Comparison of ENCODE assay signal across 48 mouse cellular contexts in genomic region chr2:153860315-153860714, GRCm38 (mm10). TPM values are rescaled to one million over a fixed set of nuclear protein-coding genes. Genes with fewer than 3 reads are reported as not detected.
"Had no signal": no experiment of that assay in that cellular context is flagged by ENCODE, and none has a peak within 500 bp of the region (broad histone marks: within the 10 kb centered on the region; RNA-seq: fewer than 3 reads in every experiment).

No protein-coding gene starts in this region.

- H3K9ac ChIP-seq: heart, embryonic 13.5 days; hindbrain, embryonic 12.5 days; hindbrain, embryonic 13.5 days; hindbrain, embryonic 14.5 days; hindbrain, embryonic 15.5 days; intestine, embryonic 15.5 days; kidney, embryonic 15.5 days had no signal

- H3K27me3 ChIP-seq: hindbrain, embryonic 12.5 days; hindbrain, embryonic 13.5 days; hindbrain, embryonic 15.5 days; intestine, embryonic 15.5 days; kidney, embryonic 15.5 days had no signal

- H3K4me2 ChIP-seq: heart, embryonic 11.5 days; heart, embryonic 13.5 days; hindbrain, embryonic 12.5 days; hindbrain, embryonic 13.5 days; hindbrain, embryonic 14.5 days; hindbrain, embryonic 15.5 days; intestine, embryonic 15.5 days; kidney, embryonic 15.5 days had no signal

- DNase-seq: heart, postnatal 10 days; heart, postnatal 36 days; kidney, adult 11 months; kidney, adult 18-20 months; kidney, adult 2 months; kidney, adult 8-10 months; kidney, adult 9 months; kidney, postnatal 10 days; kidney, postnatal 14 days; kidney, postnatal 36 days; kidney, postnatal 4 days; layer of hippocampus, adult 9-11 months; layer of hippocampus, postnatal 36 days had no signal

- H3K4me3 ChIP-seq: heart, embryonic 13.5 days; hindbrain, embryonic 10.5 days; hindbrain, embryonic 12.5 days; hindbrain, embryonic 13.5 days; hindbrain, embryonic 15.5 days; intestine, embryonic 15.5 days; kidney, embryonic 15.5 days; layer of hippocampus, adult 2 months; left cerebral cortex, adult 2 months had no signal

- H3K27ac ChIP-seq: heart, embryonic 13.5 days; hindbrain, embryonic 10.5 days; hindbrain, embryonic 12.5 days; hindbrain, embryonic 13.5 days; hindbrain, embryonic 14.5 days; hindbrain, embryonic 15.5 days; hindbrain, postnatal 0 days; intestine, embryonic 15.5 days; kidney, embryonic 15.5 days; kidney, postnatal 0 days; layer of hippocampus, adult 2 months; left cerebral cortex, adult 2 months had no signal

- H3K9me3 ChIP-seq: heart, embryonic 13.5 days; hindbrain, embryonic 12.5 days; hindbrain, embryonic 13.5 days; hindbrain, embryonic 15.5 days; intestine, embryonic 15.5 days; kidney, embryonic 15.5 days had no signal

- H3K36me3 ChIP-seq: heart, embryonic 13.5 days; hindbrain, embryonic 10.5 days; hindbrain, embryonic 12.5 days; hindbrain, embryonic 13.5 days; hindbrain, embryonic 15.5 days; intestine, embryonic 15.5 days; kidney, embryonic 15.5 days had no signal

- ATAC-seq: hindbrain, embryonic 16.5 days; hindbrain, postnatal 0 days; inflammation-experienced regulatory T-cells, adult 6 months; intestine, embryonic 15.5 days; intestine, embryonic 16.5 days; intestine, postnatal 0 days had no signal

- H3K4me1 ChIP-seq: hindbrain, embryonic 10.5 days; hindbrain, embryonic 12.5 days; hindbrain, embryonic 13.5 days; hindbrain, embryonic 15.5 days; intestine, embryonic 15.5 days; kidney, embryonic 15.5 days had no signal

RNA-seq across cellular contexts. Expression of gene Sun5, which starts 10.6 kb away (rescaled TPM):
- total RNA-seq: heart, adult 8-10 months; heart, postnatal 10 days; heart, postnatal 25 days; heart, postnatal 36 days; hematopoietic stem cell, adult 5-6 weeks; hindbrain, postnatal 0 days; layer of hippocampus, adult 18-20 months; layer of hippocampus, adult 2 months; layer of hippocampus, adult 8-10 months; layer of hippocampus, postnatal 10 days; layer of hippocampus, postnatal 14 days; layer of hippocampus, postnatal 25 days; layer of hippocampus, postnatal 36 days; left cerebral cortex, adult 18-20 months; left cerebral cortex, adult 2 months; left cerebral cortex, adult 8-10 months had no signal
- polyA plus RNA-seq: heart, embryonic 11.5 days; heart, embryonic 13.5 days; heart, embryonic 14.5 days; heart, embryonic 16.5 days; heart, postnatal 0 days; hindbrain, embryonic 10.5 days; hindbrain, embryonic 11.5 days; hindbrain, embryonic 12.5 days; hindbrain, embryonic 13.5 days; hindbrain, embryonic 14.5 days; hindbrain, embryonic 15.5 days; hindbrain, embryonic 16.5 days; hindbrain, postnatal 0 days; inflammation-experienced regulatory T-cells, adult 6 months; intestine, embryonic 14.5 days; intestine, embryonic 15.5 days; intestine, embryonic 16.5 days; intestine, postnatal 0 days; kidney, adult 2 months; kidney, embryonic 14.5 days; kidney, embryonic 15.5 days; kidney, embryonic 16.5 days; kidney, postnatal 0 days; large intestine, adult 2 months had no signal

RNA-seq across cellular contexts. Expression of gene Bpifb2, which starts 14.5 kb away (rescaled TPM):
- total RNA-seq: heart, adult 8-10 months; heart, postnatal 10 days; heart, postnatal 25 days; heart, postnatal 36 days; hematopoietic stem cell, adult 5-6 weeks; layer of hippocampus, adult 18-20 months; layer of hippocampus, adult 2 months; layer of hippocampus, adult 8-10 months; layer of hippocampus, postnatal 10 days; layer of hippocampus, postnatal 14 days; layer of hippocampus, postnatal 25 days; layer of hippocampus, postnatal 36 days; left cerebral cortex, adult 18-20 months; left cerebral cortex, adult 2 months; left cerebral cortex, adult 8-10 months had no signal
- polyA plus RNA-seq: heart, embryonic 11.5 days; heart, embryonic 14.5 days; heart, embryonic 16.5 days; heart, postnatal 0 days; hindbrain, embryonic 10.5 days; hindbrain, embryonic 11.5 days; hindbrain, embryonic 12.5 days; hindbrain, embryonic 13.5 days; hindbrain, embryonic 14.5 days; inflammation-experienced regulatory T-cells, adult 6 months; intestine, embryonic 14.5 days; intestine, embryonic 15.5 days; intestine, embryonic 16.5 days; intestine, postnatal 0 days; kidney, adult 2 months; kidney, embryonic 14.5 days; kidney, embryonic 15.5 days; kidney, embryonic 16.5 days; kidney, postnatal 0 days; large intestine, adult 2 months had no signal

RNA-seq across cellular contexts. Expression of gene Bpifb6, which starts 39.9 kb away (rescaled TPM):
- total RNA-seq: heart, adult 8-10 months; heart, postnatal 10 days; heart, postnatal 25 days; heart, postnatal 36 days; hematopoietic stem cell, adult 5-6 weeks; hindbrain, postnatal 0 days; layer of hippocampus, adult 18-20 months; layer of hippocampus, adult 2 months; layer of hippocampus, adult 8-10 months; layer of hippocampus, postnatal 10 days; layer of hippocampus, postnatal 14 days; layer of hippocampus, postnatal 25 days; layer of hippocampus, postnatal 36 days; left cerebral cortex, adult 18-20 months; left cerebral cortex, adult 2 months; left cerebral cortex, adult 8-10 months had no signal
- polyA plus RNA-seq: heart, embryonic 11.5 days; heart, embryonic 13.5 days; heart, embryonic 14.5 days; heart, embryonic 16.5 days; heart, postnatal 0 days; hindbrain, embryonic 10.5 days; hindbrain, embryonic 11.5 days; hindbrain, embryonic 12.5 days; hindbrain, embryonic 13.5 days; hindbrain, embryonic 14.5 days; hindbrain, embryonic 16.5 days; inflammation-experienced regulatory T-cells, adult 6 months; intestine, embryonic 14.5 days; intestine, embryonic 15.5 days; intestine, embryonic 16.5 days; intestine, postnatal 0 days; kidney, embryonic 14.5 days; kidney, embryonic 15.5 days; kidney, embryonic 16.5 days; kidney, postnatal 0 days; large intestine, adult 2 months had no signal

RNA-seq across cellular contexts. Expression of gene Bpifb3, which starts 57.7 kb away (rescaled TPM):
- total RNA-seq: heart, adult 8-10 months; heart, postnatal 10 days; heart, postnatal 25 days; heart, postnatal 36 days; hematopoietic stem cell, adult 5-6 weeks; hindbrain, postnatal 0 days; layer of hippocampus, adult 18-20 months; layer of hippocampus, adult 2 months; layer of hippocampus, adult 8-10 months; layer of hippocampus, postnatal 10 days; layer of hippocampus, postnatal 14 days; layer of hippocampus, postnatal 25 days; layer of hippocampus, postnatal 36 days; left cerebral cortex, adult 18-20 months; left cerebral cortex, adult 2 months; left cerebral cortex, adult 8-10 months had no signal
- polyA plus RNA-seq: heart, embryonic 11.5 days; heart, embryonic 13.5 days; heart, embryonic 14.5 days; heart, embryonic 16.5 days; heart, postnatal 0 days; hindbrain, embryonic 10.5 days; hindbrain, embryonic 12.5 days; hindbrain, embryonic 14.5 days; hindbrain, embryonic 15.5 days; hindbrain, postnatal 0 days; inflammation-experienced regulatory T-cells, adult 6 months; intestine, embryonic 14.5 days; intestine, embryonic 15.5 days; intestine, embryonic 16.5 days; intestine, postnatal 0 days; kidney, adult 2 months; kidney, embryonic 14.5 days; kidney, embryonic 15.5 days; kidney, embryonic 16.5 days; kidney, postnatal 0 days; large intestine, adult 2 months had no signal
